Mouse (Mus musculus) lung, adult 18-20 months (tissue): ENCODE results near the gene Olfr1500.
"Not testable (repeated sequence)": the region's sequence is repeated elsewhere in the genome, so short reads cannot be mapped to it uniquely, and the experiment has no call there.

Experiments used
- DNase-seq, 2 experiments: peaks; one replicate each; pipeline ENCODE4 v3.0.0; 2022; ENCODE audit warnings: mixed read lengths in 2 of 2

Gene Olfr1500

GRCm38 (mm10) chr19:13830388-13830787 is at the start of gene Olfr1500:
TSS of gene Olfr1500 (minus strand) at chr19:13830488.
- DNase-seq, result no peak

- no peak for DNase-seq
Measured at GRCm38 (mm10) chr19:13861495-13861894, 31.2 kb upstream of the Olfr1500 start, which contains the start of gene Olfr1502. TSS of gene Olfr1502 (plus strand) at chr19:13861795.

GRCm38 (mm10) chr19:13850592-13850991 is 20.3 kb upstream of the Olfr1500 start, which contains the start of gene Olfr1501:
TSS of gene Olfr1501 (minus strand) at chr19:13850692.
- DNase-seq, result not testable (repeated sequence)

GRCm38 (mm10) chr19:13828447-13828846 is 1.8 kb downstream of the Olfr1500 start:
- no peak for DNase-seq

- DNase-seq, result no peak
Measured at GRCm38 (mm10) chr19:13820847-13821246, 9.4 kb downstream of the Olfr1500 start.

GRCm38 (mm10) chr19:13819347-13819746 is 10.9 kb downstream of the Olfr1500 start, which contains the start of gene Olfr1499:
TSS of gene Olfr1499 (minus strand) at chr19:13819447.
- no peak for DNase-seq

- no peak for DNase-seq
Measured at GRCm38 (mm10) chr19:13818827-13819226, 11.5 kb downstream of the Olfr1500 start.

- DNase-seq, result no peak
Measured at GRCm38 (mm10) chr19:13812823-13813222, 17.5 kb downstream of the Olfr1500 start.

- not testable (repeated sequence) for DNase-seq
Measured at GRCm38 (mm10) chr19:13805486-13805885, 24.8 kb downstream of the Olfr1500 start.

GRCm38 (mm10) chr19:13798102-13798501 is 32.2 kb downstream of the Olfr1500 start, which contains the start of gene Olfr1497:
TSS of gene Olfr1497 (minus strand) at chr19:13798202.
- DNase-seq, result no peak

- no peak for DNase-seq
Measured at GRCm38 (mm10) chr19:13777578-13777977, 52.7 kb downstream of the Olfr1500 start, which contains the start of gene Olfr1496. TSS of gene Olfr1496 (plus strand) at chr19:13777878.
